Mouse (Mus musculus) Patski (cell line): Measurements from ENCODE around the gene Ttc19. TPM values are rescaled to one million over a fixed set of nuclear protein-coding genes. Genes with fewer than 3 reads are reported as not detected.
"Not testable (repeated sequence)": the region's sequence is repeated elsewhere in the genome, so short reads cannot be mapped to it uniquely, and the experiment has no call there.

Source experiments
- ATAC-seq: fragments of 100-300 bp; one replicate; pipeline ENCODE4 v1.8.0; 2021
- CTCF ChIA-PET: fragments of 350-600 bp; sonication (Branson Sonifier 250); formaldehyde crosslinking; loops from one replicate; lab custom pipeline; 2022; ENCODE audit warnings: inconsistent platforms; lab: Charles Lee
- POLR2A ChIA-PET: fragments of 350-600 bp; sonication (Branson Sonifier 250); formaldehyde crosslinking; loops from one replicate; lab custom pipeline; 2022; ENCODE audit warnings: antibody characterized with exemption, inconsistent platforms; lab: Charles Lee
- DNase-seq: peaks from one replicate; pipeline ENCODE4 v3.0.0-alpha.2; 2011; ENCODE audit warnings: low read depth, low spot score
- H3K27me3 ChIP-seq: fragments of 371-371 bp; one replicate; pipeline ENCODE4 v1.5.1; 2021
- CTCF ChIP-seq: fragments of 100-300 bp; IDR thresholded peaks from one replicate; pipeline ENCODE4 v1.5.1; 2021
- in situ Hi-C: fragments of 300-500 bp; cut with MboI; formaldehyde crosslinking; loops from 3 replicates; pipeline ENCODE4 v1.11.1; 2018; ENCODE audit warnings: low pct_unique_long_range_greater_than_20kb, mixed read lengths
- polyA plus RNA-seq: library from polyadenylated mRNA; unstranded; gene quantifications from one replicate; pipeline ENCODE4 v1.2.3, GENCODE M21; 2021

Ttc19 gene
- polyA plus RNA-seq, 1 experiment from 2014 or later, result 25.7 TPM

DNA sequence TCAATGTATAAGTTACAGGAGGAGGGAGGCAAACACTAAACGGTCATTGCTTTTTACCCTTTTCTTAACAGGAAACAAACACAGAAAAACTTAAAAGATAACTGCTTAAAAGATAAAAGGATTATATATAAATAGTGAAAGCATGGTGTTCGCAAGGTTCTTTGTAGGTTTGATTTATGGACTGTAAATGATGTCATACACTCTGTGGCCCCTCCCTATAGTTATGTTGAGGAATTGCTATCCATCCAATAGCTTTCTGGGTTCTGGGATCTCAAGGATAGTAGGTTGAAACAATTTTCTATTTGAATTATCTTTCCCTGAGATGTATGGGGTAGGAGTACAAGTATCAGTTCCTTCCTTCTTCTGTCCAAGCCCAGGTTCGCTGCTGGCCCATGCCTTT lies 38.8 kb downstream of the Ttc19 start:
- H3K27me3 ChIP-seq, result no peaks in the 10 kb centered on the region
- in situ Hi-C loops, result no loop called here
- no peak for ATAC-seq
- no peak for DNase-seq
- ChIA-PET POLR2A (no interaction called here), CTCF (no interaction called here)
- no peak for TF ChIP-seq CTCF

DNA sequence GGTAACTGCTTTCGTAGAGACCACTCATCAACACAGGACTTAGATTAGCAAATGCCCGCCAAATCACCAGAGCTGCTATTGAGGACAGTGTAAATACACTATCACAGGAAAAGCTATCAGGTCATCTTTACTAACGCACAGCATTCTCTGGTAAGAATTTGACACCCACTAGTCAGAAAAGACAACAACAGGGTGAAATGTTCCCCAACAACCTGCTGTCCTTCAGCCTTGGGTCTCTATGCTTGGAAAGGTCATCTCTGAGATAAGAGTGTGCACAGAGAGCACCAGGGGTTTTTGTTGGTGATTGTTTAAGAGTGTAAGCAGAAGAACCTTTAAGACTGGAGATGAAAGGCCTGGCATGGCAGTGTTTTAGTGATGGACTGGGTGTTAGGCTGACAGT lies 42.4 kb downstream of the Ttc19 start:
- in situ Hi-C loops, result no loop called here
- TF ChIP-seq CTCF, result no peak
- POLR2A ChIA-PET, result interaction anchor here (0.5 kb wide), 1 partner anchor 243 kb away, joined by 5 read pairs; no protein-coding TSS in a partner anchor
- CTCF ChIA-PET, result no interaction called here
- ATAC-seq, result no peak
- no peaks in the 10 kb centered on the region for H3K27me3 ChIP-seq
- DNase-seq, result no peak

DNA sequence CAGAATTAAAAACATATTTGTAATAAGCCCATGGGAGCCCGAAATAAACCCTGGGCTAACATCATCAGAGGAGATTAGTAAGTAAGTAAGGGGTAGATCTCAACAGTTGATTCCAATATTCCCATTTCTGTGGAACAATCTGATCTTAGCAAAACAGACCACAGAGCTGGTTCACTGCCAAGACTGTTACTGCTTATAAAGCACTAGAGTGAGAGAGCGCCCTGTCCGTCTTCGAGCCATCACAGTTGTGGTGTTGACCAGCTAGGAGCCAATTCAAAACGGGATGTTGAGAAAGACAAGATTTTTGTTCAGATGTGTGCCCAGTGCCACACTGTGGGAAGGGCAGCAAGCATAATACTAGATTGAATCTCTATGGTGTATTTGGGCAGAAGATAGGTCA lies 49.9 kb downstream of the Ttc19 start:
- no peaks in the 10 kb centered on the region for H3K27me3 ChIP-seq
- ATAC-seq (no peak), DNase-seq (no peak)
- no peak for TF ChIP-seq CTCF
- POLR2A ChIA-PET, result no interaction called here
- CTCF ChIA-PET, result interaction anchor here (1.5 kb wide), 2 partner anchors 17 to 20 kb away, joined by 3 read pairs; no protein-coding TSS in a partner anchor
- in situ Hi-C loops, result no loop called here

DNA sequence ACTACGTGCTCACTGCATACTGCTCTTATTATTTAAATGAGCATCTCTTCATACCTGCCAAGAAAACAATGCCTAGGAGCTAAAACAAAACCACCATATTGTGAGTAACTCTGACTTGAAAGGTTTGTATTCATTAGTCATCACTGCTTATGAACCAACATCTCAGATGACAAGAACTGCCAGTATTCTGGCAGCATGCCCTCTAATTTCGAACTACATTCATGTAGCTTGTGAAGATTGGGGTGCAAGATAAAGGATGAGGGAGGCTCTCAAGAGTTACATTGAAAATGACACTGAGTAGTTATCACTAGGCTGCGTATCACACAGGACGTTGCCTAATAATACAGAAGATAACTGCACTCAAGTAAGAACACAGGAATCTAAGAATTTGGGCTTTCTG lies 51.0 kb downstream of the Ttc19 start:
- in situ Hi-C loops, result no loop called here
- ChIA-PET CTCF (interaction anchor here (1.0 kb wide), 1 partner anchor 23 kb away, joined by 3 read pairs; no protein-coding TSS in a partner anchor), POLR2A (no interaction called here)
- DNase-seq (no peak), ATAC-seq (no peak)
- H3K27me3 ChIP-seq, result no peaks in the 10 kb centered on the region
- TF ChIP-seq CTCF, result no peak

DNA sequence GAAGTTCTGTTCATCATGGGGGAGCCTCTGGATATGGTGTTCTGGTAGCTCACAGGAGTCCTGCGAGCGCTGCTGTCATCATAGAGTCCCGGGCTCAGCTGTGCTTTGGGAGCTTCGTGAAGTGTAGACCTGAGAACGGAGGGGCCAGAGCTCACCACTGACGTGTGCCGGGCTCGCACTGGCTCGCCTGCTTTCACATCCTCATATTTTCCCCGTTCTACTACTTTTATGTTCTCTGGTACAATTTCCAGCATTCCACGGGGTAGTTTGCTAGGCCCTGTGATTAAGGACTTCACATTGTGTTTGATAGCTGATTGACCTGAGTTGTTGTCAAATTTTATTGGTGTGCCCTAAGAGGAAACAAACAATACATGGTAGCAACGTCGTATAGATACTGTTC lies 61.7 kb downstream of the Ttc19 start:
- ATAC-seq (no peak), DNase-seq (no peak)
- H3K27me3 ChIP-seq, result no peaks in the 10 kb centered on the region
- no peak for TF ChIP-seq CTCF
- ChIA-PET POLR2A (no interaction called here), CTCF (interaction anchor here (0.6 to 1.2 kb wide), 3 partner anchors 8 to 10 kb away, joined by 3 read pairs; no protein-coding TSS in a partner anchor)
- in situ Hi-C loops, result no loop called here

DNA sequence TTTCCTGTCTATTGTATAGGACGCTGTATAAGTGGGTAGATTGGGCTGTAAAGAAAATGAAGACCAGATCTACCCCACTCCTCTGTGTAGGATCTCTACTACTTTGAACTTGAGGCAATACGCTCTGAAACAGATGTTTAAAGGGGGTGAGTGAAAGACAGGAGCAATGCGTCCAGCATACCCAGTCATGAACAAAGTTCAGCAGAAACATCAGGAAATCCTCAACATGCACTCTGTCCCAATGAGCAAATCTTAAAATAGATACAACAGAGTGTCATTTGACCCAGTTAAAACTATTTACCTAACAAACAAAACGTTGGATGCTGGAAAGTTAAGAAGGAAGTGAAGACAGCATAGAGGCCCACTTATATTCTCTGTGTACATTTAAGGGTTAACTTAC lies 70.7 kb downstream of the Ttc19 start:
- POLR2A ChIA-PET, result no interaction called here
- TF ChIP-seq CTCF, result no peak

DNA sequence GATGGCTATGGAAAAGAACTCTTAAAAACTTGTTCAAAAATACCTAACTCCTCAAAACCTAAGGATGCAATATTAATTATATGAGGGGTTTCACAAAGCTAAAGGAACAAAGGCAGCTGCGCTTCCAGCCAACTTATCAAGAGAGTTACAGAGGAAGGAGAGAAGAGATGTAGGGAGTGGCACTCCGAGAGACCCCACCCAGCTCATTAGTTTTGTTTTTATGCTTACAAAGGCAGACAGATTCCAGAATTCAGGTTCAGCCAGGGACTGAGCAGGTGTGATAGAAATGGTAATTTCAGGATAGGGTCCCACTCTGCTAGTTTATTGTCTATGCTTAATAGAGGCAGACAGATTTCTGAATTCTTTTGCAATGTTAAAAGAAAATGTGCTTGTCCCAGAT lies 73.9 kb downstream of the Ttc19 start:
- ChIA-PET POLR2A (no interaction called here), CTCF (interaction anchor here (1.4 kb wide), 1 partner anchor 10 kb away, joined by 3 read pairs; no protein-coding TSS in a partner anchor)
- H3K27me3 ChIP-seq, result no peaks in the 10 kb centered on the region
- ATAC-seq (no peak), DNase-seq (no peak)
- in situ Hi-C loops, result no loop called here
- no peak for TF ChIP-seq CTCF

More for the DNA sequence above, 70.7 kb downstream of the Ttc19 start:
- ATAC-seq, result no peak
- no peaks in the 10 kb centered on the region for H3K27me3 ChIP-seq
- in situ Hi-C loops, result no loop called here
- DNase-seq, result no peak
- CTCF ChIA-PET, result interaction anchor here (1.1 kb wide), 1 partner anchor 9 kb away, joined by 3 read pairs; no protein-coding TSS in a partner anchor

DNA sequence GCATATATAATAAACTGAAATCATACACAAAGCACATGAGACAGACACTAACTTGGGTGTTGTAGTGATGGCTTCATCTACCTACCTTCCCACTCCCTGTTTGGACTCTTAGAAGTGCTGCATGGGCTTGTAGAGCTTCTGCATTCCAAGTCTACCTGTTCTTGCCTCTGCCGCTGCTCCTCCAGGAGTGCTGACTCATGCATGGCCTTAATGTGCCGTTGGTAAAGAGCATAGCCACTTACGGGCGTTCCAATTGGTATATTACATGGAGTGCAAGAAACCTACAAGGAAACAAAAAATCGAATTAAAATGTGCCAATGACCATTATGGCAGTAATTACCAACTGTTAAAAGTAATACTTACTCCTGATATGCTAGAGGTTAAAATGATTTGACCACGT lies 85.6 kb downstream of the Ttc19 start:
- DNase-seq, result no peak
- CTCF ChIA-PET, result no interaction called here
- TF ChIP-seq CTCF, result no peak
- POLR2A ChIA-PET, result no interaction called here
- no peaks in the 10 kb centered on the region for H3K27me3 ChIP-seq
- no peak for ATAC-seq
- in situ Hi-C loops, result no loop called here

DNA sequence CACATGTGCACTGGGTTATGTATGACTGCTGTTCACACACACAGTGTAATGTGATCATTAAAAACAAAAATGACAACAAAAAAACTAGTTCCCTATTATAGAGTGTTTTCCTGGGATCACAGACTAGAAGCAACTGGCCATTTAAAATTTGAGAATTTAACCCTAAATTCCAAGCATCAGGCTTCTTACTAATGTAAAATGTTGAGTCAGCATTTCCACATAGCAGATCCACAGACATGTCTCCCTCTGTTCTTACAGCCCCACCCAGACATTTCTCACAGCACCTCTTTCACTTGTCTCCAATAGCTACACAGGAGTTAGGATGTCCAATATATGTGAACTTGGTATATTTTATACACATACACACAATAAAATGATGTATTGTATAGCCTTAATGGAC lies 88.7 kb downstream of the Ttc19 start:
- ATAC-seq (no peak), DNase-seq (no peak)
- POLR2A ChIA-PET, result interaction anchor here (0.6 kb wide), 1 partner anchor 81 kb away, joined by 3 read pairs; no protein-coding TSS in a partner anchor
- H3K27me3 ChIP-seq, result no peaks in the 10 kb centered on the region
- CTCF ChIA-PET, result interaction anchor here (1.4 kb wide), 1 partner anchor 9 kb away, joined by 3 read pairs; no protein-coding TSS in a partner anchor
- in situ Hi-C loops, result no loop called here
- TF ChIP-seq CTCF, result no peak

DNA sequence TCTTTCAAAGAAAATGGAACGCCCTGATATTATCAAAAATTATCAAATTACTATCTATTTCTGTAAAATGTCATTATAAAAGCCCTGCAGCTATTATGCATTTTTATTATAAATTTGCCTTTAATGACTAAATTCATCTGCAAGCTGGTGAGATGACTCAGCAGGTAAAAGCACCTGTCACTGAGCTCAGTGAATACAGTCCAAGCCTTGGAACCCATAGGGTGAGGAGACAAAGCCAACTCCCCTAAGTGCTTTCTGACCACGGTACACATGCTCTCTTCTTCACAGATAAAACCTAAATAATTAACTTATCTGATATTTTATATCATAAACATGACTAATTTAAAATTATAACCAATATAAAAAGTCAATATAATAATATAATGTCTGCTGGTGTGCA lies 90.5 kb downstream of the Ttc19 start:
- no peak for ATAC-seq
- in situ Hi-C loops, result no loop called here
- POLR2A ChIA-PET, result no interaction called here
- DNase-seq, result no peak
- H3K27me3 ChIP-seq, result no peaks in the 10 kb centered on the region
- TF ChIP-seq CTCF, result no peak
- CTCF ChIA-PET, result interaction anchor here (1.2 kb wide), 1 partner anchor 11 kb away, joined by 4 read pairs; no protein-coding TSS in a partner anchor

DNA sequence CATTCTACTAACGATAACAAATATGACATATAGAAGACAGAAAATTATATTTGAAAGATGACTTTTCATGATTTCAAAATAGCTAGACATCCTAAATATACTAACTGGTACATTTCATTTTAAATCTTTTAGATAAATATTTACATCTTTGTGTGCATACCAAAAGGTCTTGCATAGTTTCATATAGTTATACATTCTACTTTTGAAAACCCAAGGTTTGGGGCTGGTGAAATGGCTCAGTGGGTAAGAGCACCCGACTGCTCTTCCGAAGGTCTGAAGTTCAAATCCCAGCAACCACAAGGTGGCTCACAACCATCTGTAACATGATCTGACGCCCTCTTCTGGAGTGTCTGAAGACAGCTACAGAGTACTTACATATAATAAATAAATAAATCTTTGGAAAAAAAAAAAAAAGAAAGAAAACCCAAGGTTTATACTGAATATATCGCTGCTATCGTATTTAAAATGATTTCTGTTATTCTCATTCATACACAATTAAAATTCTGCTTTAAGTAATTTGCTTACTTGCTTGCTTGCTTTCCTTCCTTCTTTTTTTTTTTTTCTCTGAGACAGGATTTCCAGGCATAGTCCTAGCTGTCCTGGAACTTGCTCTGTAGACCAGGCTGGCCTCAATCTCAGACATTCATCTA lies 96.1 kb downstream of the Ttc19 start:
- peak; percentile 31 for TF ChIP-seq CTCF
- in situ Hi-C loops, DNase-seq, ATAC-seq, H3K27me3 ChIP-seq, CTCF ChIA-PET: not testable (repeated sequence)
- POLR2A ChIA-PET, result interaction anchor here (0.7 kb wide), 1 partner anchor 268 kb away, joined by 4 read pairs; no protein-coding TSS in a partner anchor

Other genes with a start within 250 kb of the Ttc19 start
- gene Adora2b, start 32.5 kb upstream of the Ttc19 start, polyA plus RNA-seq, result 0.41 TPM
- 24.8 TPM for gene Zswim7, start 98 bp upstream of the Ttc19 start, polyA plus RNA-seq
- 6.5 TPM for gene Pigl, start 177.0 kb downstream of the Ttc19 start, polyA plus RNA-seq
- 156 TPM for gene Ncor1, start 177.1 kb downstream of the Ttc19 start, polyA plus RNA-seq